Mouse (Mus musculus) forebrain, embryonic 15.5 days (tissue): ENCODE data around the gene Rdh19. TPM values are rescaled to one million over a fixed set of nuclear protein-coding genes. Genes with fewer than 3 reads are reported as not detected.

ENCODE experiments used
- ATAC-seq: fragments of 200-750 bp; cut with Nextera tagmentation; replicated peaks from 2 replicates; pipeline ENCODE4 v1.8.0; 2017; ENCODE audit warnings: mild to moderate bottlenecking, moderate TSS enrichment, moderate library complexity
- H3K27ac ChIP-seq: fragments of 300-500 bp; sonication (generic); replicated peaks from 2 replicates; pipeline ENCODE4 v1.5.1; 2015; ENCODE audit warnings: mild to moderate bottlenecking, inconsistent platforms
- H3K27me3 ChIP-seq: fragments of 300-500 bp; sonication (generic); 2 replicates; pipeline ENCODE4 v1.6.1; 2015; ENCODE audit warnings: inconsistent platforms
- H3K36me3 ChIP-seq: fragments of 300-500 bp; sonication (generic); 2 replicates; pipeline ENCODE4 v1.6.1; 2015; ENCODE audit warnings: mild to moderate bottlenecking, inconsistent platforms
- H3K4me1 ChIP-seq: fragments of 300-500 bp; sonication (generic); 2 replicates; pipeline ENCODE4 v1.6.1; 2015; ENCODE audit warnings: inconsistent platforms
- H3K4me2 ChIP-seq: fragments of 300-500 bp; sonication (generic); replicated peaks from 2 replicates; pipeline ENCODE4 v1.6.1; 2015; ENCODE audit warnings: mild to moderate bottlenecking, inconsistent platforms
- H3K4me3 ChIP-seq: fragments of 300-500 bp; sonication (generic); 2 replicates; pipeline ENCODE4 v1.5.1; 2015; ENCODE audit warnings: mild to moderate bottlenecking, inconsistent platforms
- H3K9ac ChIP-seq: fragments of 300-500 bp; sonication (generic); replicated peaks from 2 replicates; pipeline ENCODE4 v1.6.1; 2015; ENCODE audit warnings: mild to moderate bottlenecking, inconsistent platforms
- H3K9me3 ChIP-seq: fragments of 300-500 bp; sonication (generic); 2 replicates; pipeline ENCODE4 v1.6.1; 2016; ENCODE audit warnings: inconsistent platforms
- polyA plus RNA-seq: library from polyadenylated mRNA; unstranded; fragments of >200 nt; fragmentation: Nextera tagmentation; extraction: Ambion mirVana; gene quantifications from 2 replicates; pipeline ENCODE4 v1.2.1, GENCODE M21; 2015

Rdh19 gene
- polyA plus RNA-seq, 1 experiment from 2014 or later = not detected

DNA sequence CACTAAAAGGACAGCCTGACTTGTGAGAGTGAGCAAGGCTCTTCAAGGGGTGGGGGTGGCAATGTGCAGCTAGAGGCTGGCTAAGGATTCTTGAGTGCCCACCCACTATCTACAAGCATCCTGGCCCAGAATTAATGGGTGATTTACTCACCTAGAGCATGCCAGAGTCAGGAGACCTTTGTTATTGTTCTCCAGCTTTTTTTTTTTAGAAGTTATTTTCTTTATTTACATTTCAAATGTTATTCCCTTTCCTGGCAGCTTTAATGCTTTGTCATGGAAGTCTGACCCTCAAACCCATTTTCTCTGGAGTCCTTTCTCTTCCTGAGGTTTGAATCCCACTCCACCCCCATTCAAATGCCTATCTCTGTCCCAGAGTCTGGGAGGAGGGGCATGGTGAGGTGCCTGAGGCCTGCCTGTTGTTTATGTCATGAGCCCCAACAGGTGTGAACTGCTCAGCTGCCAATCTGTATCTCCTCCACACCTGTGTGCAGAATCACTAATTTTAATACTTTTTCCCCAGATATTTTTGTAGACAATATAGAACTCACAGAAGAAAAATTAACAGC lies 57.7 kb downstream of the Rdh19 start:
- Histone ChIP-seq H3K27me3 (no peaks in the 10 kb centered on the region), H3K4me1 (0 out of 2 replicates have a peak, but pooled peaks cover 4% of the 10 kb centered on the region), H3K36me3 (no peaks in the 10 kb centered on the region), H3K4me3 (no peak overlapping the region), H3K9me3 (no peaks in the 10 kb centered on the region), H3K27ac (no peak overlapping the region), H3K4me2 (no peak overlapping the region), H3K9ac (no peak overlapping the region)
- no peak for ATAC-seq

Other genes with a start within 250 kb of the Rdh19 start
- gene Lrp1, start 228.8 kb upstream of the Rdh19 start, polyA plus RNA-seq = 93.1 and 95.7 TPM in 2 replicates
- 3.4 and 3.7 TPM in 2 replicates for gene Stat6, start 206.9 kb upstream of the Rdh19 start, polyA plus RNA-seq
- 4.8 and 5.8 TPM in 2 replicates for gene Nemp1, start 183.0 kb upstream of the Rdh19 start, polyA plus RNA-seq
- 2.9 and 3.9 TPM in 2 replicates for gene Nab2, start 181.4 kb upstream of the Rdh19 start, polyA plus RNA-seq
- gene Myo1a, start 144.8 kb upstream of the Rdh19 start, polyA plus RNA-seq = 0.87 and 1.1 TPM in 2 replicates
- 4.5 and 6.6 TPM in 2 replicates for gene Tac2, start 125.5 kb upstream of the Rdh19 start, polyA plus RNA-seq
- 4.0 and 4.1 TPM in 2 replicates for gene Zbtb39, start 110.4 kb upstream of the Rdh19 start, polyA plus RNA-seq
- gene Gpr182, start 98.2 kb upstream of the Rdh19 start, polyA plus RNA-seq = 0.60 and 0.74 TPM in 2 replicates
- gene Rdh1, start 90.2 kb upstream of the Rdh19 start, polyA plus RNA-seq = not detected in 2 replicates
- gene Rdh16f1, start 90.1 kb upstream of the Rdh19 start, polyA plus RNA-seq = not detected in 2 replicates
- 0.22 and 0.24 TPM in 2 replicates for gene Rdh9, start 73.5 kb upstream of the Rdh19 start, polyA plus RNA-seq
- 0.08 TPM in 1 of 2 replicates, not detected in the other for gene Rdh16, start 48.8 kb upstream of the Rdh19 start, polyA plus RNA-seq
- gene Rdh16f2, start 16.5 kb downstream of the Rdh19 start, polyA plus RNA-seq = not detected in 2 replicates
- gene Rdh7, start 38.9 kb downstream of the Rdh19 start, polyA plus RNA-seq = not detected in 2 replicates
- not detected in 2 replicates for gene Sdr9c7, start 48.6 kb downstream of the Rdh19 start, polyA plus RNA-seq
- not detected in 2 replicates for gene Hsd17b6, start 157.7 kb downstream of the Rdh19 start, polyA plus RNA-seq
- 61.6 and 62.3 TPM in 2 replicates for gene Prim1, start 165.2 kb downstream of the Rdh19 start, polyA plus RNA-seq
- 599 and 612 TPM in 2 replicates for gene Naca, start 185.6 kb downstream of the Rdh19 start, polyA plus RNA-seq
- 430 and 444 TPM in 2 replicates for gene Ptges3, start 209.0 kb downstream of the Rdh19 start, polyA plus RNA-seq
- 2,026 and 2,088 TPM in 2 replicates for gene Atp5b, start 233.3 kb downstream of the Rdh19 start, polyA plus RNA-seq
- gene Baz2a, start 241.6 kb downstream of the Rdh19 start, polyA plus RNA-seq = 9.1 and 9.8 TPM in 2 replicates